Mouse (Mus musculus) erythroblast, embryonic 14.5 days (primary cell): ENCODE data around the gene Pde1b.

Experiments used
- GATA1 ChIP-seq: IDR thresholded peaks from 2 replicates; pipeline ENCODE4 v1.6.1; 2012; ENCODE audit warnings: low read length, inconsistent platforms, mixed read lengths
- TAL1 ChIP-seq: IDR thresholded peaks from 3 replicates; pipeline ENCODE4 v1.6.1; 2012; ENCODE audit warnings: low read length, inconsistent platforms, mixed read lengths

DNA sequence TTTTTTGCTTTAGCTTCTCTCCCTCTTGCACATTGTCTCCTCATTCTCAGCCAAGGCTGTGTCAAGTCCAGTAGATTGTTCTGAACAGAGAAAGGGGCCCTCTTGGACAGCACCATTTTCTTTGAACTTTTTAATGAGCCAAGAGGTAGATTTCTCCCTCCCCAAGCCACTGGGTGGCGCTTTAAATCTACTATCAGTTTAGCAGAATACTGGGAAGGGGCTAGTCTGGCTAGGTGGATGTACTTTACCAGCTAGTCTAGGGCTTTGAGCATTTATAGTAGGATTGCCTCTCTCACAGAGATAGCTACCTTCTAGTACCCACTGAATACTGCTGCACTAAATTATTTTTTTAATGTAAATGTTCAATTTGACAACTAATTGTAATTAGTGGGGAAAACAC is 20.3 kb upstream of the Pde1b start:
- TF ChIP-seq GATA1 (no peak), TAL1 (no peak)
